Mouse (Mus musculus) liver, adult 2 months (tissue): ENCODE data around the gene Galnt18. TPM values are rescaled to one million over a fixed set of nuclear protein-coding genes. Genes with fewer than 3 reads are reported as not detected.

Experiments
- DNase-seq: peaks from one replicate; pipeline ENCODE4 v3.0.0-alpha.2; 2011; ENCODE audit warnings: low read depth, low spot score; ENCODE audit errors: extremely low read depth
- H3K27ac ChIP-seq: fragments of 200-500 bp; replicated peaks from 2 replicates; pipeline ENCODE4 v1.5.1; 2012; ENCODE audit warnings: low read depth, mild to moderate bottlenecking, control low read depth, inconsistent platforms, low read length; ENCODE audit not compliant: insufficient read depth
- H3K27me3 ChIP-seq: fragments of 200-500 bp; 2 replicates; pipeline ENCODE4 v1.6.1; 2012; ENCODE audit warnings: mild to moderate bottlenecking, moderate library complexity, low read length, inconsistent platforms; ENCODE audit not compliant: control insufficient read depth, insufficient read depth
- H3K36me3 ChIP-seq: fragments of 200-500 bp; 2 replicates; pipeline ENCODE4 v1.6.1; 2012; ENCODE audit warnings: low read length, inconsistent platforms; ENCODE audit not compliant: control insufficient read depth, insufficient read depth
- H3K4me1 ChIP-seq: fragments of 200-500 bp; 2 replicates; pipeline ENCODE4 v1.6.1; 2011; ENCODE audit warnings: low read length; ENCODE audit not compliant: control insufficient read depth, insufficient read depth
- H3K4me3 ChIP-seq: fragments of 200-500 bp; 2 replicates; pipeline ENCODE4 v1.5.1; 2011; ENCODE audit warnings: low read depth, mild to moderate bottlenecking, control low read depth, low read length, moderate library complexity; ENCODE audit not compliant: insufficient read depth
- H3K79me2 ChIP-seq: fragments of 200-500 bp; 2 replicates; pipeline ENCODE4 v1.6.1; 2012; ENCODE audit warnings: inconsistent platforms, mild to moderate bottlenecking, low read length, moderate library complexity; ENCODE audit not compliant: control insufficient read depth, insufficient read depth
- H3K9ac ChIP-seq: fragments of 200-500 bp; 2 replicates; pipeline ENCODE4 v1.6.1; 2012; ENCODE audit warnings: low read depth, mild to moderate bottlenecking, control low read depth, inconsistent platforms, low read length
- CTCF ChIP-seq: fragments of 200-500 bp; IDR thresholded peaks from 2 replicates; pipeline ENCODE4 v1.5.1; 2011; ENCODE audit warnings: low read depth, low read length, control low read depth
- POLR2A ChIP-seq: fragments of 200-500 bp; IDR thresholded peaks from 2 replicates; pipeline ENCODE4 v1.6.1; 2011; ENCODE audit warnings: low read length, control low read depth; ENCODE audit not compliant: insufficient read depth; ENCODE audit errors: extremely low read depth
- WGBS: fragments of 180-500 bp; shearing (Covaris S2); methylation state at CpG from one replicate; pipeline ENCODE4 v1.1.7; 2018; 5-methylcytosine and 5-hydroxymethylcytosine counted together
- polyA plus RNA-seq: library from polyadenylated mRNA; depleted of rRNA; stranded (reverse); fragments of >200 nt; gene quantifications from 2 replicates; pipeline ENCODE4 v1.2.3, GENCODE M21; 2012; rRNA removed
- total RNA-seq: library from RNA; depleted of rRNA; stranded (reverse); fragments of >200 nt; gene quantifications from 2 replicates; pipeline ENCODE4 v1.2.3, GENCODE M21; 2014; rRNA removed

The Galnt18 gene
- total and polyA plus RNA-seq, 2 experiments = 1.0 to 1.4 TPM

- no peaks in the 10 kb centered on the region for H3K79me2 ChIP-seq
- H3K36me3 ChIP-seq = no peaks in the 10 kb centered on the region
- no peaks in the 10 kb centered on the region for H3K27me3 ChIP-seq
- H3K27ac ChIP-seq = no peak overlapping the region
- no peaks in the 10 kb centered on the region for H3K4me1 ChIP-seq
- no peak overlapping the region for H3K9ac ChIP-seq
- WGBS = 62% methylated on average over 2 of the region's 2 CpGs
- DNase-seq = no peak
- no peak overlapping the region for H3K4me3 ChIP-seq
- TF ChIP-seq CTCF = no peak
These were observed 346.6 kb downstream of the Galnt18 start for GRCm38 (mm10) chr7:111433173-111433572.

GRCm38 (mm10) chr7:111427392-111427791, 352.4 kb downstream of the Galnt18 start:
- WGBS = 82% methylated on average over 1 of the region's 1 CpGs
- no peak for DNase-seq
- TF ChIP-seq CTCF (no peak), POLR2A (no peak)
- Histone ChIP-seq H3K27ac (no peak overlapping the region), H3K4me3 (no peak overlapping the region), H3K4me1 (no peaks in the 10 kb centered on the region), H3K27me3 (no peaks in the 10 kb centered on the region), H3K36me3 (no peaks in the 10 kb centered on the region), H3K79me2 (no peaks in the 10 kb centered on the region), H3K9ac (no peak overlapping the region)

Other genes starting within 250 kb of the Galnt18 start
- gene Usp47, start 243.5 kb upstream of the Galnt18 start, total RNA-seq = 50.9 and 56.3 TPM in 2 replicates
- 9.4 TPM in 2 replicates for gene Usp47, start 243.5 kb upstream of the Galnt18 start, polyA plus RNA-seq